Mouse (Mus musculus) lung, adult 18-20 months (tissue): Measurements from ENCODE around the gene Gstm6.
"Not testable (repeated sequence)": the region's sequence is repeated elsewhere in the genome, so short reads cannot be mapped to it uniquely, and the experiment has no call there.

Experiments
- DNase-seq, 2 experiments: peaks; one replicate each; pipeline ENCODE4 v3.0.0; 2022; ENCODE audit warnings: mixed read lengths in 2 of 2

Gene Gstm6

GRCm38 (mm10) chr3:107943239-107943990 is at the start of gene Gstm6:
Gene Gstm6 (minus strand): TSS chr3:107943749.
- DNase-seq: peak; percentile 36 to 59

GRCm38 (mm10) chr3:107986041-107986562 is 42.6 kb upstream of the Gstm6 start, which contains the start of gene Gstm2:
Gene Gstm2 (minus strand): TSS chr3:107986453.
- DNase-seq: peak; percentile 76 to 86

DNA sequence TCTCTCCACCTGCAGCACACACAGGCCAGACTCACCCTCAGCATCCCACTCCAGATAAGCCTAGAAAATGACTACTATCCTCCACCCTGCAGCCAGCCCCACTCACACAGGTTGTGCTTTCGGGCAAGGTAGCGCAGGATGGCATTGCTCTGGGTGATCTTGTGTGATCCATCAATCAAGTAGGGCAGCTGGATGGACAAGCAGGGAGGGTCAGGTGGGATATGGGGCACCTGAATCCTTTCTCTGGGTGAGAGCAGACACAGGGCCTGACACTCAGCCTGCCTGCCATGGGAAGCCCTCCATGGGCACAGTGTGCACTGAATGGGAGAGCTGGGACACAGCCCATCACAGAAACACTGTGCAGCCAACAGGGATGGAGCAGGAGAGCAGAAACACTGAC is 41.6 kb upstream of the Gstm6 start:
- DNase-seq: not testable (repeated sequence)

- DNase-seq: no peak
Measured at GRCm38 (mm10) chr3:107984471-107984870, 40.9 kb upstream of the Gstm6 start.

DNA sequence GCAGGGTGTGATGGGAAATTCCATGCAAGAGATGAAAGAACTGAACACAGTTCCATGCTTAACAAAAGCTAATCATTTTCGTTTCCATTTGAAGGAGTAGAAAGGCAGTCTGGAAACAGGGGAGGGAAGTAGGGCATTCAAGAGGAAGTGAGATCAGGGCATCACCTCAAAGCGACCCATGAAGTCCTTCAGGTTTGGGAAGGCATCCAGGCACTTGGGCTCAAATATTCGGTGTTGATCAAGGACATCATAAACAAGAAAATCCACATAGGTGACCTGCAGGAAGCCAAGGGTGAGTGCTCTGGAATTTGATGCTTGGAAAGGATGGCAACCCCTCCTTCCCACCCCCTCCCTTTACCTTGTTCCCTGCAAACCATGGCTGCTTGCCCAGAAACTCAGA is 40.2 kb upstream of the Gstm6 start:
- peak; percentile 45 to 54 for DNase-seq

- no peak for DNase-seq
Measured at GRCm38 (mm10) chr3:107982726-107983125, 39.2 kb upstream of the Gstm6 start.

DNA sequence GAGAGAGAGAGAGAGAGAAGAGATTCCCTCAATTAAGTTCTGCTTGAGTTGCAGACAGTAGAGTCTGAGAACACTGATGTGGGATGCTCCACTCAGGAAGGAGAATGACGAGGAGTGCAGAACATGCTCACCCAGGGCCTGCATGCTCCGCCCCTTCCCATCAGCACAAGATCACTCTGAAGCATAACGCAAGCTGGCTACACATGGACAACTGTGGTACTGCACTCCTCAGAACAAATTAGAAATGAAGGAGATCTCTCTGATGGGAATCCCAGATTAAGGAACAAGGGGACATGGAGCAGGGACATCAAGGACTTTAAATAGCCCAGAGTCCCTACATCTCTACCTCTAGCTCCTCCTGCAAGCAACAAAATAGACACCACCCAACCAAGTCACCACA is 37.7 kb upstream of the Gstm6 start:
- no peak for DNase-seq

- no peak for DNase-seq
Measured at GRCm38 (mm10) chr3:107977691-107978090, 34.1 kb upstream of the Gstm6 start.

GRCm38 (mm10) chr3:107974237-107974636 is 30.7 kb upstream of the Gstm6 start:
- no peak for DNase-seq

DNA sequence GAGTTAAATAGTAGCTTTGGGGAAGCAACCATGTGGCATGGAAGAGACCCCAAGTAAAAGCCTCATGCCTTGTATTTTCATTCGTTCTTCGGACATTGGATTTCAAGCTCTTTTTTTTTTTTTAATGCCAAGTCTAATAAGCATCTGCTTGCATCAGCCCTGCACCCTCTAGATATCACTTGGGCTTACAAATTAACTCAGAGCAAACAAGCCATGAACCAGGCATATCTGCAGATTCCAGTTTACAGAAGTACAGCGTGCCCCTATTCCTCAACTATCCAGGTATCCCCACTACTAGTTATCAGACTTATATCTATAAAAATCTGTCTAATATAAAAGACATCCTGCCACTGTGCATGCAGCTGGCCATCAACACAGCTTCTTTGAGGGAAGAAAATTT is 28.5 kb upstream of the Gstm6 start:
- no peak for DNase-seq

DNA sequence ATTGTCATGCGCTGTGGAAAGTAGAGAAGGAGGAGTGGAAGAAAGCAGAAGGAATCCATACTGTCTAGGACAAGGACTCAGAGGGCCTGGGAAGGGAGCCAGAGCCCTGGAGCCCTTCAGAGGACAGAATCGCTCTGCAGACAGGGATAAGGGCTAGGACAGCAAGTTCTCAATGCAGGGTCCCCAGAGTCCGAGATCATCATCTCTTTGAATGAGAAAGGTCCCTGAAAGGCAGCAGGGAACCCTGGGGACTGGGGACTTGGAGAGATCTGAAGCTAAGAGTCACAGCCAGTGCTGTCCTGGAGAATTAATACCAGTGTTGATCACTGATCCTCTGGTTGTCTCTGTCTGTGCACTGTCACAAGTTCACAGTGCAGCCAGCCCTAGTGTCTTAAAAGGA is 27.6 kb upstream of the Gstm6 start:
- not testable (repeated sequence) for DNase-seq

DNA sequence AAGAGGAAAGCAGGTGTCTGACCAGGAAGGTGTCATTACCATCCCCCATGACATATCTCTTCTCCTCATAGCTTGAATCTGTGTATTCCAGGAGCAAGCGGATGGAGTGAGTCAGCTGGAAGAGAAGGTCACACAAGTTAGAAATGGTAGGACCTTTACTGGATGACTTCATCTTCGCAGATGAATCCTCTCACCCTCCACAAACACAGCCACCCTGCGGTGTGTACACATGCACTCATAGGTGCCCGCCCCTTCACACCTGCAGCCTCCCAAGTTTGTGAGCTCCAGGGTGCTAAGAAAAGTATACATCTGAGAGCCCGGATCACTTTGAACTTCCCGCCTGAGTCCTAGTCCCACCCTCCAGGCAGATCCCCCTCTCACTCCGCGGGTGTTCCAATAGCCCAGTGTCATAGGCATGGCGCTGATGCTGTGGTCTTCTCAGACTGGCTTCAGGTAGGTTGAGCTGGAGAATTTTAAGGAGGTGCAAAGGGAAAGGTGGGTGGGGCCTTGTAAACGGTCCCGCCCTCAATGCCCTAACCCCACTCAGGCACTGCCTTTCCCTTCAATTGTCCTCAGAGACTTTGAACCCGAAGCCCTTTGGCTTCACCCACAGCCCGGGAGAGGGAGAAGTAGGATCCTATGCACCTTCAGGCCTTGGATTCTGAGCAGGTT is 25.3 kb upstream of the Gstm6 start, which contains the start of gene Gstm3:
Gene Gstm3 (minus strand): TSS at position 560 of the 672 bp plus-strand sequence.
- no peak for DNase-seq

DNA sequence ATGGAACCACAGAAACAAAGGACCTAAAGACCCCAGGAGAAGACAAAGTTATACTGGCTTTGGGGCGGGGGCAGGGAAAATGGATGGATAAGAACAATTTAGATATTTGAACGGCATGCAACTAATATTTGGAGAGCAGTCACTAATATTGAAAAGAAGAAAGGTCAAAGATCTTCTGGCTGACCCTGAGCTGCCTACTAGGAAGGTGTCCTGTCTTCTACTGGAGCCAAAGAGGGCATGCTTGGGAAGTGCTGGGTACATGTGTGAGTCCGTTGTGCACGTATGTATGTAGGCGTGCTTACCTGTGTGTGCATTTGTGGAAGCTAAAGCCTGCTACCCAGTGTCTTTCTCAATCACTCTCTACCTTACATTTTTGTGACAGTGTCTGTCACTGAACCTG is 23.1 kb upstream of the Gstm6 start:
- DNase-seq: no peak

DNA sequence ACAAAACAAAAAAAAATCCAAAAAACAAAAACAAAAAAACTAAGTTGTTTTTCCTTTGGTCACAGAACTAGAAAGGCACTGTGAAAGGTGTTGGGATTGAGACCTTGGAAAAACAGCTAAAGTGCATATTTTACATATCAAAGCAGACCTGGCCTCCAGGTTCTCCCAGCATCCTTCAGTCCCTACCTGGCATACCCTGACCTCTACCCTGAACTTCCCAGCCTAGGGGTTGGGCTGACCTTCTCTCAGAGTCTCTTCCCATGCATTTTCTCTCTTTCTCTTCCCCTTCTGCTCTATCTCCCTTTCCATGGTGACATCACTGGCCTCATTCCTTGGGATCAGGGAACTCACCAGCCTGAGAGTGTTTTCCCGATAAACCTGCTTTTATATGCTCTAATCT is 22.0 kb upstream of the Gstm6 start:
- DNase-seq: no peak

- DNase-seq: no peak
Measured at GRCm38 (mm10) chr3:107964656-107965308, 21.2 kb upstream of the Gstm6 start.

DNA sequence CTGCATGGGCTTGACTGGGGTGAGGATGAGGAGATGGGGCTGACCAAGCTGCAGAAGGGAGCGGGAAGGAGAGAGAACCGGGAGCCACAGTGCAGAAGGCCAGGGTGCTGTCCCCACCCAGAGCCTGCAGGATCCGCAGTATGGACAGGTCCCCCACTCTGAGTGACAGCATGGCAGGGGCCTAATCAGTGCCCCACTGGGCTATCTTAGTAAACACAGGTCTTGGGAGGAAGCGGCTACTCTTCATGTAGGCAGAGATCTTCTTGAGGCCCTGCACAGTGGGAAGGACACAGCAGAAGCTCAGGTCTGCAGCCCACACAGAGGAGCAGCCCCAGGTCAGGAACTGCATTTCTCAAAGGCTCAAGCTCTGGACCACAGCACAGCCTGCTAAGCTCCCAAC is 20.5 kb upstream of the Gstm6 start:
- no peak for DNase-seq

GRCm38 (mm10) chr3:107955260-107955659 is 11.7 kb upstream of the Gstm6 start:
- not testable (repeated sequence) for DNase-seq

DNA sequence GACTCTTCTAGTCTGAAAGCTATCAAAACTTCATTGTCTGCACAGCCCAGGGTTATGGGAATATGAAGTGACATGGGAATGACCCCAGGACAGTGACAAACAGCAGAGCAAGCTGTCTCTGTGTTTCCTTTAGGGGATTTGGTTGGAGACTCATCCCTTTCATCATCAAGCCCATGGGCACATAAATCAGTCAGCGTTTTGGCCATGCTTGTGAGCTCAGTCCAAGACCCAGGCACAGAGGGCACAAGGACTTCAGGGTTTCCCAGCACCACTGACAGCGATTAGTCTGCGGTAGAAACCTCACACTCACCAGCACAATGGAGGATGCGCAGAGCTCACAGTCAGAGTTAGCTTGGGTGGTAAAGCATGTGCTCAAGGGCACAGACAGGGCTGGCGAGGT is 10.4 kb upstream of the Gstm6 start:
- no peak for DNase-seq

GRCm38 (mm10) chr3:107953328-107953755 is 9.8 kb upstream of the Gstm6 start:
- DNase-seq: peak; percentile 84 to 89

DNA sequence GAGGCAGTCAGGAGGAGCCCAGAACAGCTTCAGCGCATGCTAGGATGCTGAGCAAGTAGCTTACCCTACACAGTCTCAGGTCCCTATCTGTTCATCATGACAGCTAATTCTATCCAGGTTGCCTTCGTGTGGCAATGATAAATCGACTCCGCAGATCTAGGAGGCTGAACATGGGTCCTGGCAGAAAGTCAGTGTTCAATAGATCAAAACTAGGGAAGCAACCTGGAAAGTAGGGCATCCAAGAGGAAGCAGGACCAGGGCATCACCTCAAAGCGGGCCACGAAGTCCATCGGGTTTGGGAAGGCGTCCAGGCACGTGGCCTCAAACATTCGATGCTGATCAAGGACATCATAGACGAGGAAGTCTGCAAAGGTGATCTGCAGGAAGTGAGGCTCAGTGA is 7.0 kb upstream of the Gstm6 start:
- no peak for DNase-seq

DNA sequence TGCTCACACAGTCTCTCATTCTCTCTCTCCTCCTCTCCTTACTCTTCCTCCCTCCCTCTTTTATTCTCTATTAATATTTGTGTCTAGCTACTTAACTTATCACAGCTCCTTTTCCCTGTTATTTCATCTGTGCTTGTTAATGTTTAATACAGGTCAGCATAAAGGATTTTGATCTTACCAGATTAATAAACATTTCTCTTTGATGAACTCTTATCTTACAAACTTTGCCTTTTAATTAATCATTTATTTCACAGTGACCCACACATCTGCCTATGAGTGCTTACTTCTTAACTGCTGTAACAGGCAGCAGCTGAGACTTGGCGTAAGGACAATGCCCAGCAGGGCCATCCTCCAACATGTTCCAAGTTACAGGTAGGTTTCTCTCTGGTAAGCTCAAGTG is 5.9 kb upstream of the Gstm6 start:
- not testable (repeated sequence) for DNase-seq

GRCm38 (mm10) chr3:107945729-107946128 is 2.2 kb upstream of the Gstm6 start:
- no peak for DNase-seq

GRCm38 (mm10) chr3:107941261-107941660 is 2.3 kb downstream of the Gstm6 start:
- no peak for DNase-seq
